In the genomic region with DNA sequence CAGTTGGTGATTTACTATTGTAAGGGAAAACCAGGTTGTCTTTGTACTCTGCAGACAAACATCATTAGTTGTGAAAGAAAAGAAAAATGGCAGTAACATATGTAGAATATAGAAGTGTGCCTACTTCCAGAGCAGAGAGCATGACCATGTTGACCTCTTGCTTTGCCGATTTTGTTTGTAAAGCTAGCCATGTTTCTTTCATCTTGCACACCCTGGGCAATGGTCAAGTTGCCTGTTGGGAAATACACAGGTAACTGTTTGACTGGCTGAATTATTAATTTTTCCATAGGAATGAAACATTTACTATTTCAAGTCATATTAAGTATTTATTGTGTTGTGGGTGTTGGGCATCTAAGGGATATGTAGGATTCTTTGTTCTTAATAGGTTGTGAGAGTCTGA, we compare ENCODE assay signal across 9 mouse cellular contexts. TPM values are rescaled to one million over a fixed set of nuclear protein-coding genes. Genes with fewer than 3 reads are reported as not detected.
DNase-seq lines count a peak whose midpoint lies in the region; ATAC-seq and TF ChIP-seq lines count a peak whose summit lies in the region.
"Had no signal": no experiment of that assay in that cellular context is flagged by ENCODE, and none has a peak within 500 bp of the region (broad histone marks: within the 10 kb centered on the region; RNA-seq: fewer than 3 reads in every experiment).

No protein-coding gene starts in this region.

- H3K36me3 ChIP-seq in kidney, embryonic 15.5 days = no peaks in the 10 kb centered on the region
- no peaks in the 10 kb centered on the region for H3K36me3 ChIP-seq in kidney, adult 2 months (ENCODE audit: control insufficient read depth, insufficient read depth, low read length)
- H3K36me3 ChIP-seq in forebrain, embryonic 15.5 days = no peaks in the 10 kb centered on the region
- no peaks in the 10 kb centered on the region for H3K36me3 ChIP-seq in limb, embryonic 14.5 days (ENCODE audit: control insufficient read depth, insufficient read depth, low read length)
- no peaks in the 10 kb centered on the region for H3K36me3 ChIP-seq in neural tube, embryonic 13.5 days

- no peaks in the 10 kb centered on the region for H3K27me3 ChIP-seq in kidney, embryonic 15.5 days
- H3K27me3 ChIP-seq in kidney, adult 2 months (replicated peaks; ENCODE audit: control insufficient read depth, insufficient read depth, low read length) = no peaks in the 10 kb centered on the region
- no peaks in the 10 kb centered on the region for H3K27me3 ChIP-seq in forebrain, embryonic 15.5 days
- no peaks in the 10 kb centered on the region for H3K27me3 ChIP-seq in limb, embryonic 14.5 days (ENCODE audit: control insufficient read depth, insufficient read depth, low read length)
- H3K27me3 ChIP-seq in neural tube, embryonic 13.5 days = no peaks in the 10 kb centered on the region

- H3K27ac ChIP-seq in kidney, embryonic 15.5 days = no peak overlapping the region
- H3K27ac ChIP-seq in kidney, adult 2 months (ENCODE audit: insufficient read depth, low read depth, low read length) = no peak overlapping the region
- no peak overlapping the region for H3K27ac ChIP-seq in forebrain, embryonic 15.5 days (replicated peaks)
- H3K27ac ChIP-seq in limb, embryonic 14.5 days (replicated peaks; ENCODE audit: low read depth, low read length) = no peak overlapping the region
- H3K27ac ChIP-seq in neural tube, embryonic 13.5 days (replicated peaks) = no peak overlapping the region

- H3K9ac ChIP-seq in kidney, embryonic 15.5 days = no peak overlapping the region
- no peak overlapping the region for H3K9ac ChIP-seq in forebrain, embryonic 15.5 days (replicated peaks)
- H3K9ac ChIP-seq in limb, embryonic 14.5 days (ENCODE audit: low read depth, low read length, severe bottlenecking) = peak overlapping the region; percentile 98; the same call in 1 of the 2 replicates
- peak overlapping the region; percentile 95; the same call in 1 of the 2 replicates for H3K9ac ChIP-seq in neural tube, embryonic 13.5 days

- H3K9me3 ChIP-seq in kidney, embryonic 15.5 days (replicated peaks) = no peaks in the 10 kb centered on the region
- no peaks in the 10 kb centered on the region for H3K9me3 ChIP-seq in forebrain, embryonic 15.5 days
- H3K9me3 ChIP-seq in limb, embryonic 14.5 days (ENCODE audit: control insufficient read depth, low read length) = no peaks in the 10 kb centered on the region
- no peaks in the 10 kb centered on the region for H3K9me3 ChIP-seq in neural tube, embryonic 13.5 days

- ATAC-seq in kidney, embryonic 15.5 days (replicated peaks; ENCODE audit: low FRiP score) = no peak
- ATAC-seq in forebrain, embryonic 15.5 days (replicated peaks) = no peak
- ATAC-seq in limb, embryonic 14.5 days (ENCODE audit: low FRiP score, low read depth) = no peak
- ATAC-seq in neural tube, embryonic 13.5 days (ENCODE audit: low read depth) = no peak

- peak overlapping the region; percentile 80 for H3K4me2 ChIP-seq in kidney, embryonic 15.5 days
- peak overlapping the region; percentile 91 for H3K4me2 ChIP-seq in forebrain, embryonic 15.5 days (replicated peaks)
- peak overlapping the region; percentile 62 for H3K4me2 ChIP-seq in limb, embryonic 14.5 days (replicated peaks; ENCODE audit: low read depth, low read length, severe bottlenecking)
- H3K4me2 ChIP-seq in neural tube, embryonic 13.5 days = peak overlapping the region; percentile 74

- WGBS in kidney, embryonic 15.5 days = 40% methylated on average over 1 of the region's 1 CpGs
- 40% methylated on average over 1 of the region's 1 CpGs for WGBS in kidney, adult 2 months
- WGBS in forebrain, embryonic 15.5 days = 59% methylated on average over 1 of the region's 1 CpGs
- 79% methylated on average over 1 of the region's 1 CpGs for WGBS in limb, embryonic 14.5 days
- WGBS in neural tube, embryonic 13.5 days = 69% methylated on average over 1 of the region's 1 CpGs

- peak overlapping the region; percentile 87 for H3K4me3 ChIP-seq in kidney, embryonic 15.5 days (replicated peaks)
- H3K4me3 ChIP-seq in kidney, adult 2 months (ENCODE audit: insufficient read depth, low read depth, low read length) = no peak overlapping the region
- H3K4me3 ChIP-seq in forebrain, embryonic 15.5 days = peak overlapping the region; percentile 97
- peak overlapping the region; percentile 91 for H3K4me3 ChIP-seq in limb, embryonic 14.5 days (replicated peaks; ENCODE audit: low read length)
- peak overlapping the region; percentile 95 for H3K4me3 ChIP-seq in neural tube, embryonic 13.5 days

- H3K4me1 ChIP-seq in kidney, embryonic 15.5 days = peaks cover 49% of the 10 kb centered on the region
- peaks cover 23% of the 10 kb centered on the region for H3K4me1 ChIP-seq in kidney, adult 2 months (ENCODE audit: control insufficient read depth, insufficient read depth, low read length)
- peaks cover 42% of the 10 kb centered on the region for H3K4me1 ChIP-seq in forebrain, embryonic 15.5 days
- peaks cover 20% of the 10 kb centered on the region for H3K4me1 ChIP-seq in limb, embryonic 14.5 days (ENCODE audit: control insufficient read depth, insufficient read depth, low read length)
- H3K4me1 ChIP-seq in neural tube, embryonic 13.5 days (replicated peaks) = peaks cover 58% of the 10 kb centered on the region

- no peak for TF ChIP-seq POLR2A in kidney, adult 2 months (IDR thresholded peaks at IDR 0.05; ENCODE audit: low read depth, low read length)
- no peak for TF ChIP-seq POLR2A in limb, embryonic 14.5 days (IDR thresholded peaks at IDR 0.05; ENCODE audit: borderline replicate concordance, extremely low read depth, insufficient read depth, insufficient read length)

- no peak for DNase-seq in kidney, adult 2 months
- DNase-seq in limb, embryonic 14.5 days (ENCODE audit: low spot score) = no peak
- DNase-seq in urinary bladder, postnatal 36 days (ENCODE audit: low spot score in 2 of 2) = no peak
- no peak for DNase-seq in right cerebral cortex, adult 2 months (ENCODE audit: low spot score in 2 of 2)
- no peak for DNase-seq in kidney, postnatal 4 days
- DNase-seq: cerebellum, adult 11 months had no signal

- no peak for TF ChIP-seq CTCF in kidney, adult 2 months (conservative IDR thresholded peaks at IDR 0.05; ENCODE audit: insufficient read depth, insufficient read length, low read depth, low read length)

RNA-seq across cellular contexts. Expression of gene Pard3, which starts 2.1 kb away (rescaled TPM):
- 27.0 and 27.5 TPM in 2 replicates for polyA plus RNA-seq in kidney, embryonic 15.5 days (2015; fragmentation: Nextera tagmentation; extraction: Ambion mirVana)
- polyA plus RNA-seq in kidney, adult 2 months (2012; rRNA removed) = 51.2 and 56.6 TPM in 2 replicates
- 18.0 and 18.6 TPM in 2 replicates for polyA plus RNA-seq in forebrain, embryonic 15.5 days (2015; fragmentation: Nextera tagmentation; extraction: Ambion mirVana)
- 39.1 and 46.6 TPM in 2 replicates for polyA plus RNA-seq in limb, embryonic 14.5 days (2012; rRNA removed)
- 43.3 and 45.7 TPM in 2 replicates for polyA plus RNA-seq in limb, embryonic 14.5 days (2014; fragmentation: Nextera tagmentation; extraction: Ambion mirVana)
- 20.9 and 22.2 TPM in 2 replicates for polyA plus RNA-seq in neural tube, embryonic 13.5 days (2015; fragmentation: Nextera tagmentation; extraction: Ambion mirVana)

Comparison
In these comparisons a context has a peak if more than half of its experiments do, and no peak if none do; other contexts are left out.
1. H3K9ac ChIP-seq: peak in limb, embryonic 14.5 days (single experiment) and neural tube, embryonic 13.5 days (single experiment); none in kidney, embryonic 15.5 days (single experiment) and forebrain, embryonic 15.5 days (single experiment).
2. Peak in every context shown above with its lines, with median percentiles within 50 percentile points of each other: H3K4me2 ChIP-seq.